Mouse (Mus musculus): ENCODE data around the gene Atad3a. TPM values are rescaled to one million over a fixed set of nuclear protein-coding genes. Genes with fewer than 3 reads are reported as not detected.
"Not testable (repeated sequence)": the region's sequence is repeated elsewhere in the genome, so short reads cannot be mapped to it uniquely, and the experiment has no call there.

The Atad3a gene
- polyA plus RNA-seq, 1 experiment from 2014 or later, result 110 TPM

DNA sequence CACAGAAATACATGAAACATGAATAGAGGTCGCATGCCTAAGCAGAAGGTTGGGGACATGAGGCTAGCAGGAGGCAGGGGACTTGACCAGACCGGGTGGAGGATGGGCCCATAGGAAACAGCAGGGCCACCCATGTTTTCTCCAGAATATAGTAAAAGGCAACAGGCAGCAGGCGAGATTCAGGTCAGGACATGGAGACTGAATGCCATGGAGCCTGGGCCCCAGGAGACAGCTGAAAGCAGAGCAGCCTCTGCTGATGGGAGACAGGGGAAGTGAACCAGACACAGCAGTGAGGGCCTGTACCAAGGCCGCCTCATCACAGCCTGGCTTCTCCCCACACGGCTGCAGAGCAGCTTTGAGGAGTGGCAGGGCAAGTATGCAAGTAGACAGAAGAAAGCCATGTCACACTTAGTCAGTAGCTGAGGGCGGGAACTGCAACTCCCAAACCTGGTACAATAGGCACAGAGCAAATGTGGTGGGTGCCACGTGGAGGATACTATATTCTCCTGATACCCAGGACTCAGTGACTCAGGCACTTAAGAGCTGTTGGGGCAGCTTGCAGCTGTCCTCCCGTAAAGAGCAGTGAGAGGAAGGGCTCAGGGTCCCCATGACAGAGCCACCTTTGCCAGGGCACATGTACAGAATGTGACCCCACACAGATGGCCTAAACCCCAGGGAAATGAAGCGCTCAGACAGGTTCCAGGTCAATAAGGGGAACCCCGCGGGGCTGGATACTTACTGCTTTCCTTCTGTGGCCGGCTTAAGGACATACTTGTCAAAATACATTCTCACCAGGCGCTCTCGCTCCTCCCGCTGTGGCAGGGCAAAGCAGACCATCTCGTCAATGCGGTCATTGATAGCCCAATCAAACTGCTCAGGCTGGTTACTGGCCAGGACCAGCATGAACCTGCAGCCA is 14.1 kb downstream of the Atad3a start:
- no peak for ATAC-seq (ENCODE audit: insufficient read depth, low FRiP score, low read depth)
- Histone ChIP-seq H3K27me3 (replicated peaks) (no peaks in the 10 kb centered on the region), H3K36me3 (peaks cover 70% of the 10 kb centered on the region), H3K4me1 (no peaks in the 10 kb centered on the region), H3K4me3 (replicated peaks) (no peak overlapping the region), H3K9ac (no peak overlapping the region), H3K4me2 (no peak overlapping the region), H3K9me3 (no peaks in the 10 kb centered on the region), H3K27ac (no peak overlapping the region)
- WGBS, result 89% methylated on average over 17 of the region's 17 CpGs

DNA sequence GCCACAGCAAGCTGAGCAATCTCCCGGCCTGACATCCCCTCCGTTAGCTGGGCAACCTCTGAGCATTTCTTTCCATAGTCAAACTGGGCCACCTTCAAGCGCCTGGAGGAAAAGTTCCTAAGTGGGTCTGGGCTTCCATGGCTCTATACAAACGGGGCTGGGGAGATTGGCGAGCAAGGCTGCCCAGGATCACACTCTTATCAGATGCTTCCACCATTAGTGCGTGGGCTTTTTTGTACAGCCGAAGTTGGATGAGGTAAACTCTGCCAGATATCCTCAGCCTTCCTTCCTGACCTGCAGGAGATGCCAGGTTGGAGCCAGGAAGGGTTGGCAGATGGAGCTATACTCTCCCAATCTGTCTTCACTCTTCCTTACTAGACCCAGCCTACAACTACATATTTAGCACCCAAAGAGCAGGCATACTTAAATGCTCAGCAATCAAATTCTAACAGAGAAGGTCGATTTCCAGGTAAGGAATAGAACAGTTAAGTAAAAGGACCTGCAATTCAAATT is 14.8 kb downstream of the Atad3a start:
- Histone ChIP-seq H3K4me2 (no peak overlapping the region), H3K27me3 (replicated peaks) (no peaks in the 10 kb centered on the region), H3K4me3 (replicated peaks) (no peak overlapping the region), H3K27ac (no peak overlapping the region), H3K9me3 (no peaks in the 10 kb centered on the region), H3K4me1 (no peaks in the 10 kb centered on the region), H3K9ac (no peak overlapping the region), H3K36me3 (peaks cover 68% of the 10 kb centered on the region)
- WGBS, result 81% methylated on average over 8 of the region's 8 CpGs
- ATAC-seq (ENCODE audit: insufficient read depth, low FRiP score, low read depth), result no peak

- WGBS, result 90% methylated on average over 5 of the region's 5 CpGs
- no peak overlapping the region for H3K9ac ChIP-seq
- H3K4me2 ChIP-seq, result no peak overlapping the region
- peaks cover 63% of the 10 kb centered on the region for H3K36me3 ChIP-seq
- H3K4me3 ChIP-seq (replicated peaks), result no peak overlapping the region
- H3K27me3 ChIP-seq (replicated peaks), result no peaks in the 10 kb centered on the region
- H3K27ac ChIP-seq, result no peak overlapping the region
- no peaks in the 10 kb centered on the region for H3K4me1 ChIP-seq
- H3K9me3 ChIP-seq, result no peaks in the 10 kb centered on the region
- no peak for ATAC-seq (ENCODE audit: insufficient read depth, low FRiP score, low read depth)
These were observed 15.8 kb downstream of the Atad3a start for GRCm38 (mm10) chr4:155745136-155745535.

DNA sequence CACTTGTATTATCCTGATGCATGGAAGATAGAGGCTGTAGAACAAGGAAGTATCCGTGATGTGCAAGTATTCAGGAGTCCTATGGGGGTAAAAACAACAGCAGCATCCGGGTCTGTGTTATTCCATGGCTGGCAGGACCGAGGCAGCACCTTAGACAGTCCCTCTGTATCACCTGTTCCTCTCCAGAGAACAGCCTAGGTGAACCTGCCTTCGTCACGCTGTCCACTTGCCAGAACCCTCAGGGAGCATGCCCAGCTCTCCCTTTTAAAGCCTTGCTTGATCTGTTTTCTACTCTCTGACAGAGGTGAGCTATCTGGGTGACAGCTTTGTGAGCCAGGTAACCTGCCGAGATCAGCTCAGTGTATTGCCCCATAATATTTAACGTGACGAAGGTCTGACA is 16.4 kb downstream of the Atad3a start:
- no peak for ATAC-seq (ENCODE audit: insufficient read depth, low FRiP score, low read depth)
- no peaks in the 10 kb centered on the region for H3K9me3 ChIP-seq
- no peak overlapping the region for H3K9ac ChIP-seq
- WGBS, result 85% methylated on average over 8 of the region's 8 CpGs
- no peak overlapping the region for H3K4me3 ChIP-seq (replicated peaks)
- no peaks in the 10 kb centered on the region for H3K4me1 ChIP-seq
- H3K36me3 ChIP-seq, result peaks cover 64% of the 10 kb centered on the region
- H3K4me2 ChIP-seq, result no peak overlapping the region
- H3K27ac ChIP-seq, result no peak overlapping the region
- H3K27me3 ChIP-seq (replicated peaks), result no peaks in the 10 kb centered on the region

DNA sequence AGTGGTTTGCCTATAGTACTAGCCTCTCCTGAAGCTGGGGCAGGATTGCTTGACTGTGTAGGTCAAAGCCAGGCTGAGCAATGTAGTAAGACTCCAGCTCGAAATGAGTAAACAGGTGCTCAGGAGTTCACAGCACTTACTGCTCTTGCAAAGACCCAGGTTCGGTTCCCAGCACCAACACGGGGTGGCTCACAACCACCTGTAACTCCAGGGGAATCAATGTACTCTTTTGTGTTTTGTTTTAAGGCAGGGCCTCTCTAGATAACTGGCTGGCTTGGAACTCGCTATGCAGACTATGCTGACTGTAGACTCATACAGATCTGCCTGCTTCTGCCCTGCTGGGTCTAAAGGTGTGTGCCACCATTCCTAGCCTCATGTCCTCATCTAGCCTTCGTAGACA is 18.2 kb downstream of the Atad3a start:
- Histone ChIP-seq H3K4me1 (no peaks in the 10 kb centered on the region), H3K36me3 (peaks cover 47% of the 10 kb centered on the region), H3K27ac (no peak overlapping the region), H3K27me3 (replicated peaks) (no peaks in the 10 kb centered on the region), H3K9me3 (no peaks in the 10 kb centered on the region), H3K4me2 (no peak overlapping the region), H3K9ac (no peak overlapping the region), H3K4me3 (replicated peaks) (no peak overlapping the region)
- ATAC-seq (ENCODE audit: insufficient read depth, low FRiP score, low read depth), result no peak
- 85% methylated on average over 5 of the region's 5 CpGs for WGBS

GRCm38 (mm10) chr4:155740681-155741080 is 20.2 kb downstream of the Atad3a start:
- WGBS, result 85% methylated on average over 10 of the region's 10 CpGs
- H3K9ac ChIP-seq; ATAC-seq (ENCODE audit: insufficient read depth, low FRiP score, low read depth); H3K27me3 ChIP-seq (replicated peaks); H3K4me1 ChIP-seq; H3K4me3 ChIP-seq (replicated peaks); H3K9me3 ChIP-seq; H3K27ac ChIP-seq; H3K4me2 ChIP-seq: not testable (repeated sequence)
- peaks cover 41% of the 10 kb centered on the region; the same call in 1 of the 2 replicates for H3K36me3 ChIP-seq

GRCm38 (mm10) chr4:155739741-155740636 is 20.9 kb downstream of the Atad3a start:
- ATAC-seq (ENCODE audit: insufficient read depth, low FRiP score, low read depth), result no peak
- no peaks in the 10 kb centered on the region for H3K9me3 ChIP-seq
- H3K27ac ChIP-seq, result no peak overlapping the region
- H3K4me2 ChIP-seq, result no peak overlapping the region
- WGBS, result 83% methylated on average over 34 of the region's 37 CpGs
- no peaks in the 10 kb centered on the region for H3K27me3 ChIP-seq (replicated peaks)
- no peak overlapping the region for H3K9ac ChIP-seq
- H3K4me3 ChIP-seq (replicated peaks), result no peak overlapping the region
- peaks cover 9% of the 10 kb centered on the region; the same call in 1 of the 2 replicates for H3K4me1 ChIP-seq
- H3K36me3 ChIP-seq, result peaks cover 38% of the 10 kb centered on the region; the same call in 1 of the 2 replicates

GRCm38 (mm10) chr4:155739152-155739551 is 21.7 kb downstream of the Atad3a start:
- Histone ChIP-seq H3K27me3 (replicated peaks) (no peaks in the 10 kb centered on the region), H3K9ac (no peak overlapping the region), H3K4me1 (peaks cover 9% of the 10 kb centered on the region; the same call in 1 of the 2 replicates), H3K9me3 (no peaks in the 10 kb centered on the region), H3K27ac (no peak overlapping the region), H3K4me2 (no peak overlapping the region), H3K36me3 (peaks cover 31% of the 10 kb centered on the region; the same call in 1 of the 2 replicates), H3K4me3 (replicated peaks) (no peak overlapping the region)
- no peak for ATAC-seq (ENCODE audit: insufficient read depth, low FRiP score, low read depth)
- WGBS, result 80% methylated on average over 6 of the region's 6 CpGs

- H3K9ac ChIP-seq, result no peak overlapping the region
- H3K27ac ChIP-seq, result no peak overlapping the region
- H3K4me1 ChIP-seq, result peaks cover 14% of the 10 kb centered on the region
- 49% methylated on average over 8 of the region's 8 CpGs for WGBS
- no peaks in the 10 kb centered on the region for H3K27me3 ChIP-seq (replicated peaks)
- no peak for ATAC-seq (ENCODE audit: insufficient read depth, low FRiP score, low read depth)
- no peaks in the 10 kb centered on the region for H3K9me3 ChIP-seq
- H3K4me2 ChIP-seq, result no peak overlapping the region
- peaks cover 27% of the 10 kb centered on the region; the same call in 1 of the 2 replicates for H3K36me3 ChIP-seq
- no peak overlapping the region for H3K4me3 ChIP-seq (replicated peaks)
These were observed 22.6 kb downstream of the Atad3a start for GRCm38 (mm10) chr4:155738262-155738661.

GRCm38 (mm10) chr4:155736421-155736820 is 24.5 kb downstream of the Atad3a start:
- Histone ChIP-seq H3K9ac (no peak overlapping the region), H3K36me3 (peaks cover 16% of the 10 kb centered on the region; the same call in 1 of the 2 replicates), H3K9me3 (no peaks in the 10 kb centered on the region), H3K27ac (no peak overlapping the region), H3K4me2 (no peak overlapping the region), H3K4me3 (replicated peaks) (no peak overlapping the region), H3K4me1 (peaks cover 14% of the 10 kb centered on the region), H3K27me3 (replicated peaks) (no peaks in the 10 kb centered on the region)
- 92% methylated on average over 5 of the region's 5 CpGs for WGBS
- no peak for ATAC-seq (ENCODE audit: insufficient read depth, low FRiP score, low read depth)

GRCm38 (mm10) chr4:155735788-155736187 is 25.1 kb downstream of the Atad3a start:
- Histone ChIP-seq H3K9ac (0 out of 2 replicates have a peak overlapping the region, but pooled peaks have one; percentile 75), H3K27ac (no peak overlapping the region), H3K4me3 (replicated peaks) (peak overlapping the region; percentile 86), H3K36me3 (peaks cover 16% of the 10 kb centered on the region; the same call in 1 of the 2 replicates), H3K27me3 (replicated peaks) (no peaks in the 10 kb centered on the region), H3K4me2 (peak overlapping the region; percentile 67), H3K4me1 (peaks cover 14% of the 10 kb centered on the region), H3K9me3 (no peaks in the 10 kb centered on the region)
- no peak for ATAC-seq (ENCODE audit: insufficient read depth, low FRiP score, low read depth)
- WGBS, result 62% methylated on average over 5 of the region's 5 CpGs
